Mouse (Mus musculus) limb, embryonic 14.5 days (tissue): ENCODE data around the gene Fxyd2. TPM values are rescaled to one million over a fixed set of nuclear protein-coding genes. Genes with fewer than 3 reads are reported as not detected.

ENCODE experiments used
- ATAC-seq: fragments of 200-750 bp; cut with Nextera tagmentation; 2 replicates; pipeline ENCODE4 v1.8.0; 2017; ENCODE audit warnings: low read depth, moderate number of reproducible peaks, moderate TSS enrichment; ENCODE audit not compliant: low FRiP score
- DNase-seq: peaks from one replicate; pipeline ENCODE4 v3.0.0-alpha.2; 2015; ENCODE audit warnings: low spot score
- H3K27ac ChIP-seq: fragments of 300-500 bp; sonication (generic); replicated peaks from 2 replicates; pipeline ENCODE4 v1.5.1; 2014; ENCODE audit warnings: low read depth, mild to moderate bottlenecking, low read length, moderate library complexity, mixed read lengths
- H3K27me3 ChIP-seq: fragments of 300-500 bp; sonication (generic); 2 replicates; pipeline ENCODE4 v1.6.1; 2014; ENCODE audit warnings: low read length, mixed read lengths; ENCODE audit not compliant: control insufficient read depth, insufficient read depth
- H3K36me3 ChIP-seq: fragments of 300-500 bp; sonication (generic); 2 replicates; pipeline ENCODE4 v1.6.1; 2014; ENCODE audit warnings: mild to moderate bottlenecking, low read length, moderate library complexity, mixed read lengths; ENCODE audit not compliant: control insufficient read depth, insufficient read depth
- H3K4me1 ChIP-seq: fragments of 300-500 bp; sonication (generic); 2 replicates; pipeline ENCODE4 v1.6.1; 2014; ENCODE audit warnings: antibody characterized with exemption, low read length, mixed read lengths; ENCODE audit not compliant: control insufficient read depth, insufficient read depth
- H3K4me2 ChIP-seq: fragments of 300-500 bp; sonication (generic); replicated peaks from 2 replicates; pipeline ENCODE4 v1.6.1; 2014; ENCODE audit warnings: low read depth, mild to moderate bottlenecking, low read length, moderate library complexity; ENCODE audit not compliant: severe bottlenecking
- H3K4me3 ChIP-seq: fragments of 300-500 bp; sonication (generic); replicated peaks from 2 replicates; pipeline ENCODE4 v1.5.1; 2014; ENCODE audit warnings: low read length
- H3K9ac ChIP-seq: fragments of 300-500 bp; sonication (generic); 2 replicates; pipeline ENCODE4 v1.6.1; 2014; ENCODE audit warnings: mild to moderate bottlenecking, low read depth, low read length, moderate library complexity; ENCODE audit not compliant: severe bottlenecking
- H3K9me3 ChIP-seq: fragments of 300-500 bp; sonication (generic); 2 replicates; pipeline ENCODE4 v1.6.1; 2016; ENCODE audit warnings: low read length; ENCODE audit not compliant: control insufficient read depth
- POLR2A ChIP-seq: fragments of 200-500 bp; IDR thresholded peaks from 2 replicates; pipeline ENCODE4 v1.8.0; 2012; ENCODE audit warnings: inconsistent platforms, mild to moderate bottlenecking, moderate library complexity, borderline replicate concordance; ENCODE audit not compliant: insufficient read depth, insufficient read length; ENCODE audit errors: extremely low read depth
- WGBS: fragments of 180-500 bp; shearing (Covaris S2); extraction: QIAGEN DNeasy Blood & Tissue Kit; methylation state at CpG from one replicate; pipeline ENCODE4 v1.1.7; 2014; 5-methylcytosine and 5-hydroxymethylcytosine counted together
- polyA plus RNA-seq, 2 experiments: library from polyadenylated mRNA; depleted of rRNA in 1 of 2; stranded (reverse) in 1 of 2; unstranded in 1 of 2; fragments of >200 nt; fragmentation: Nextera tagmentation in 1 of 2; extraction: Ambion mirVana in 1 of 2; gene quantifications; 2 replicates each; pipeline versions ENCODE4 v1.2.1 to v1.2.3; 2012 to 2014

Gene Fxyd2
- polyA plus RNA-seq, 2 experiments = 6.1 to 8.5 TPM

GRCm38 (mm10) chr9:45410193-45410592 lies 10.7 kb downstream of the Fxyd2 start:
- 78% methylated on average over 5 of the region's 5 CpGs for WGBS
- H3K36me3 ChIP-seq = no peaks in the 10 kb centered on the region

GRCm38 (mm10) chr9:45410614-45411013 lies 11.1 kb downstream of the Fxyd2 start:
- no peak overlapping the region for H3K4me2 ChIP-seq
- WGBS = 89% methylated on average over 2 of the region's 2 CpGs
- no peaks in the 10 kb centered on the region for H3K9me3 ChIP-seq
- TF ChIP-seq POLR2A = no peak
- no peak overlapping the region for H3K9ac ChIP-seq
- DNase-seq (no peak), ATAC-seq (no peak)
- no peak overlapping the region for H3K4me3 ChIP-seq
- no peaks in the 10 kb centered on the region for H3K36me3 ChIP-seq
- no peaks in the 10 kb centered on the region for H3K4me1 ChIP-seq
- H3K27me3 ChIP-seq = no peaks in the 10 kb centered on the region
- no peak overlapping the region for H3K27ac ChIP-seq

More at GRCm38 (mm10) chr9:45410193-45410592, 10.7 kb downstream of the Fxyd2 start:
- Histone ChIP-seq H3K27ac (no peak overlapping the region), H3K4me1 (no peaks in the 10 kb centered on the region), H3K4me2 (no peak overlapping the region), H3K27me3 (no peaks in the 10 kb centered on the region), H3K9me3 (no peaks in the 10 kb centered on the region), H3K4me3 (no peak overlapping the region), H3K9ac (no peak overlapping the region)
- DNase-seq = no peak
- no peak for ATAC-seq
- no peak for TF ChIP-seq POLR2A

GRCm38 (mm10) chr9:45411111-45411510 lies 11.6 kb downstream of the Fxyd2 start:
- whole genome bisulfite sequencing = 73% methylated on average over 3 of the region's 3 CpGs

GRCm38 (mm10) chr9:45411803-45412202 lies 12.3 kb downstream of the Fxyd2 start:
- ATAC-seq = peak; percentile 51; the same call in 1 of the 2 replicates
- WGBS = 18% methylated on average over 7 of the region's 7 CpGs

More at GRCm38 (mm10) chr9:45411111-45411510, 11.6 kb downstream of the Fxyd2 start:
- ATAC-seq = no peak
- no peaks in the 10 kb centered on the region for H3K27me3 ChIP-seq
- H3K4me2 ChIP-seq = no peak overlapping the region
- H3K36me3 ChIP-seq = no peaks in the 10 kb centered on the region
- H3K27ac ChIP-seq = no peak overlapping the region
- DNase-seq = no peak
- no peaks in the 10 kb centered on the region for H3K9me3 ChIP-seq
- no peak for TF ChIP-seq POLR2A
- no peaks in the 10 kb centered on the region for H3K4me1 ChIP-seq
- no peak overlapping the region for H3K4me3 ChIP-seq
- H3K9ac ChIP-seq = no peak overlapping the region

GRCm38 (mm10) chr9:45412287-45412686 lies 12.8 kb downstream of the Fxyd2 start:
- Histone ChIP-seq H3K27me3 (no peaks in the 10 kb centered on the region), H3K27ac (no peak overlapping the region), H3K36me3 (no peaks in the 10 kb centered on the region), H3K9me3 (no peaks in the 10 kb centered on the region), H3K9ac (no peak overlapping the region), H3K4me3 (peak overlapping the region; percentile 8; the same call in 1 of the 2 replicates), H3K4me2 (peak overlapping the region; percentile 48), H3K4me1 (no peaks in the 10 kb centered on the region)
- ATAC-seq (peak; percentile 51), DNase-seq (peak; percentile 86)
- TF ChIP-seq POLR2A = no peak
- WGBS = 6% methylated on average over 10 of the region's 10 CpGs

More at GRCm38 (mm10) chr9:45411803-45412202, 12.3 kb downstream of the Fxyd2 start:
- no peak overlapping the region for H3K27ac ChIP-seq
- H3K36me3 ChIP-seq = no peaks in the 10 kb centered on the region
- TF ChIP-seq POLR2A = no peak
- no peaks in the 10 kb centered on the region for H3K4me1 ChIP-seq
- peak overlapping the region; percentile 8; the same call in 1 of the 2 replicates for H3K4me3 ChIP-seq
- no peaks in the 10 kb centered on the region for H3K27me3 ChIP-seq
- H3K9me3 ChIP-seq = no peaks in the 10 kb centered on the region
- H3K9ac ChIP-seq = no peak overlapping the region
- peak overlapping the region; percentile 48 for H3K4me2 ChIP-seq
- DNase-seq = peak; percentile 85
